Mouse (Mus musculus) spleen, adult 2 months (tissue): ENCODE measurements around the gene Olfr1058.

ENCODE experiments used
- CTCF ChIP-seq: fragments of 200-500 bp; IDR thresholded peaks from 2 replicates; pipeline ENCODE4 v1.5.1; 2011; ENCODE audit warnings: mild to moderate bottlenecking, inconsistent platforms; ENCODE audit not compliant: insufficient read depth, insufficient read length, insufficient replicate concordance; ENCODE audit errors: extremely low read depth
- POLR2A ChIP-seq: fragments of 200-500 bp; IDR thresholded peaks from 2 replicates; pipeline ENCODE4 v1.6.1; 2011; ENCODE audit warnings: low read depth, low read length, inconsistent platforms

- TF ChIP-seq CTCF (no peak), POLR2A (no peak)
These were observed 26.0 kb downstream of the Olfr1058 start, which contains the start of gene Olfr1056 for GRCm38 (mm10) chr2:86362369-86362768.
